Mouse (Mus musculus) C2C12 (cell line): Measurements from ENCODE around the gene Zbtb16. TPM values are rescaled to one million over a fixed set of nuclear protein-coding genes. Genes with fewer than 3 reads are reported as not detected.

ENCODE experiments used
- H3K27me3 ChIP-seq: one replicate; pipeline ENCODE4 v1.6.1; 2011; ENCODE audit not compliant: control insufficient read depth, insufficient read depth, insufficient read length
- H3K36me3 ChIP-seq: one replicate; pipeline ENCODE4 v1.6.1; 2011; ENCODE audit not compliant: control insufficient read depth, insufficient read depth
- H3K4me3 ChIP-seq: one replicate; pipeline ENCODE4 v1.5.1; 2011; ENCODE audit warnings: mild to moderate bottlenecking, control low read depth; ENCODE audit not compliant: poor library complexity, insufficient read depth, severe bottlenecking
- H3K79me2 ChIP-seq: one replicate; pipeline ENCODE4 v1.6.1; 2011; ENCODE audit not compliant: control insufficient read depth, insufficient read depth
- H3K79me3 ChIP-seq: one replicate; pipeline ENCODE4 v1.6.1; 2011; ENCODE audit warnings: low read depth, control low read depth
- H3ac ChIP-seq: one replicate; pipeline ENCODE3; 2011; ENCODE audit warnings: low read depth; ENCODE audit not compliant: control insufficient read depth, insufficient read length
- CEBPB ChIP-seq: IDR thresholded peaks from one replicate; pipeline ENCODE4 v1.6.1; 2011; ENCODE audit warnings: low read depth, mild to moderate bottlenecking, control low read depth, moderate library complexity
- CTCF ChIP-seq: IDR thresholded peaks from one replicate; pipeline ENCODE4 v1.5.1; 2011; ENCODE audit not compliant: control insufficient read depth, insufficient read depth, insufficient read length
- FOSL1 ChIP-seq: IDR thresholded peaks from one replicate; pipeline ENCODE4 v1.8.0; 2011; ENCODE audit warnings: mild to moderate bottlenecking, low read length; ENCODE audit not compliant: poor library complexity, insufficient read depth, severe bottlenecking
- MAX ChIP-seq: IDR thresholded peaks from one replicate; pipeline ENCODE4 v1.6.1; 2011; ENCODE audit warnings: mild to moderate bottlenecking, control low read depth
- MYOD1 ChIP-seq: IDR thresholded peaks from one replicate; pipeline ENCODE4 v1.6.1; 2011; ENCODE audit warnings: low read depth; ENCODE audit not compliant: control insufficient read depth, insufficient read length
- MYOG ChIP-seq: IDR thresholded peaks from one replicate; pipeline ENCODE4 v1.6.1; 2011; ENCODE audit not compliant: control insufficient read depth, insufficient read length; ENCODE audit errors: extremely low read depth
- USF1 ChIP-seq: IDR thresholded peaks from one replicate; pipeline ENCODE4 v1.6.1; 2011; ENCODE audit warnings: low read depth, mild to moderate bottlenecking, control low read depth, moderate library complexity
- polyA plus RNA-seq: library from polyadenylated mRNA; unstranded; fragments of >200 nt; fragmentation: generic; extraction: Trizol; gene quantifications from one replicate; pipeline ENCODE4 v1.2.1, GENCODE M21; 2012; ENCODE audit warnings: missing spikeins

Zbtb16 gene
- polyA plus RNA-seq, 1 experiment, result not detected

DNA sequence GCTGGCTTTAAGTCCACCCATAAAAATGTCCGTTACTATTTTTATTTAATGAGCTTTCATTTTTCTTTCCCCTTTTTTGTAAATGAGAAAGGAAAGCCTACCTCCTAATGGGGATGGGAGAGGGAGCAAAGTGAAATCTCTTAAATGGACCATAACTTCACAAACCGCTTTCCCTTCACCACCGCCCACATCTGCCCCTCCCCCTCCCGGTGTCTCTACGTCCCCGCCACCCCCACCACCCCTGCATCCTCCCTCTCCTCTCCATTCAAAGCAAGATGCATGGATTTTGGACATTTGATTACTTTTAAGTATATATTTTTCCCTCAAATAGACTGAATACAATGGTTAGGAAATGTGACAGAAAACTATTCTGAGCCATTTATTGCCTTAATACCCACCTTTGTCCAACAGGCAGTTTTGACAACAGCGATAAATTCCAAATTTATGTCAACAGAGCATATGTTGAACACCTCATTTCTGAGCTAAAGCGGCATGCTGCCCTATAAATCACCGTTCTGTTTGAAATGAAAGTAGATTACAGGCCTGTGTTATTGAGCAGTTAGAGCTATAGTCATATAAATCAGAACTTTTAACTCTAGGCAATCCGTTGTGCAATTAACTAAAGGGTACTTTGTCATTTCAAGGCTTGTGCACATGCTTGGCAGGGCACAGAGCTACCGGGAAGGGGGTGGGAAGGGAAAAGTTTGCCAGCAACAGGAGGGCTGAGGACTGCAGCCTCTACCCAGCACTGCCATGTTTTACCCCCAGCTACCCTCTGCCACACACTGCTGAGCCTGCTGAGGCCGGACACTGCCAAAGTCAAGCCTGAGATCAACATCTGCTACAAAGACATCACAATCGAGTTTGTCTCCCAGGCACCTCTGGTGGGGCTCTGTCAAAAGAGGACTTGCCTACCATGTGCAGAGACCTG is 78.1 kb downstream of the Zbtb16 start:
- Histone ChIP-seq H3K79me3 (no peaks in the 10 kb centered on the region), H3K36me3 (no peaks in the 10 kb centered on the region), H3ac (no peak overlapping the region), H3K79me2 (no peaks in the 10 kb centered on the region), H3K27me3 (peaks cover 4% of the 10 kb centered on the region), H3K4me3 (no peak overlapping the region)
- TF ChIP-seq CTCF (no peak), MYOG (no peak), FOSL1 (no peak), USF1 (no peak), MYOD1 (no peak), CEBPB (no peak), MAX (no peak)

GRCm38 (mm10) chr9:48756261-48756812 is 79.7 kb downstream of the Zbtb16 start:
- no peaks in the 10 kb centered on the region for H3K36me3 ChIP-seq
- no peak overlapping the region for H3K4me3 ChIP-seq
- no peaks in the 10 kb centered on the region for H3K79me2 ChIP-seq
- H3ac ChIP-seq, result no peak overlapping the region
- TF ChIP-seq MAX, result no peak
- peaks cover 4% of the 10 kb centered on the region for H3K27me3 ChIP-seq
- H3K79me3 ChIP-seq, result no peaks in the 10 kb centered on the region

DNA sequence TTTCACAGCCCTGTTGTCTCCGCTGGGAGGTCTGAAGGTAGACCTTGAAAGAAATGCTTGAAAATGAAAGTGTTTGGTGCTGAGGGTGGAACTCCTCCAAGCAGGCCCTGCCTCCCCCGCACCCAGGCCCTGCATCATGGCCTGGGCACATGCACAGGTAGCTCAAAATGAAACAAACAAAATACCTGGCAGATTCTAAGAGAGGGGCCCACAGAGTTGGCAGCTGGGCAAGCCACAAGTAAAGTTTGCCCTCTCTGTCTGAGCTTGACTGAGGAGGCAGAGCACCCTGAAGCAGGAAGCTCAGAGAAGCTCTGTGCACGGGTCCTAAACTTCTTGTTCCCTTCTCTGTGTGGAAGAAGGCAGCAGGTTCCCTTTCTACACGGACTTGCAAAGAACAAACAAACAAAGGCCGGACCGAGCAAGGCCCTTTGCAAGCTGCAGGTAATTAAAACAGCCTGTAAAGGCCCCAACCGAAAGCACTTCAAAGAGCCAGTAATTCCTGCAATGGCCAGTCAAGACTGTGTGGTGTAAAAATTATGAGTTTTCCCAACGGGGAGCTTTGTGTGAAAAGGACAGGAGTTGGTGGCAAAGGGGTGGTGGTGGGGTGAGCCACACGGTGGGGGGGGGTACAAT is 80.5 kb downstream of the Zbtb16 start:
- Histone ChIP-seq H3K36me3 (no peaks in the 10 kb centered on the region), H3K4me3 (no peak overlapping the region), H3K27me3 (peaks cover 4% of the 10 kb centered on the region), H3K79me2 (no peaks in the 10 kb centered on the region), H3ac (no peak overlapping the region), H3K79me3 (no peaks in the 10 kb centered on the region)
- TF ChIP-seq FOSL1, result no peak

DNA sequence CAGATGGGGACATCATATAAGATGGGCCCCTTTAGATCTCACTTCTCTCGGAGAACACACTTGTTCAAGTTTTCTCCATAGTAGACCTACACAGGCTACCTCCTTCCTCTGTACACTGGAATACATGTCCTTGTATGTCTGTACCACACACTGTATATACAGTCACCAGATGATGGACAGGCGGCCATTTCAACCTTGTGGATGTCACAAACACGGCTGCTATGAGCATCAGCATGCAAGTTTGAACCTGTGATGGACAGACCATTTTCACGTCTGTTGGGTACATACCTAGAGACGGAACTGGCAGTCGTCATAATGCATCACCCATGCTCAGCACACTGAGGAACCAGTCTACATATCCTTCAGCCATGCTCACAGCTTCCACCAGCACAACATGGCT is 81.6 kb downstream of the Zbtb16 start:
- H3K79me3 ChIP-seq, result no peaks in the 10 kb centered on the region
- no peak overlapping the region for H3K4me3 ChIP-seq
- no peak overlapping the region for H3ac ChIP-seq
- H3K79me2 ChIP-seq, result no peaks in the 10 kb centered on the region
- TF ChIP-seq MYOD1 (no peak), FOSL1 (no peak), CEBPB (no peak), MYOG (no peak), CTCF (no peak)
- H3K36me3 ChIP-seq, result no peaks in the 10 kb centered on the region
- peaks cover 4% of the 10 kb centered on the region for H3K27me3 ChIP-seq

GRCm38 (mm10) chr9:48753881-48754280 is 82.1 kb downstream of the Zbtb16 start:
- no peaks in the 10 kb centered on the region for H3K36me3 ChIP-seq
- no peak overlapping the region for H3ac ChIP-seq
- no peak for TF ChIP-seq USF1
- no peak for TF ChIP-seq FOSL1
- TF ChIP-seq MYOG, result no peak
- no peak for TF ChIP-seq CTCF
- no peak for TF ChIP-seq MYOD1
- TF ChIP-seq MAX, result no peak
- no peak for TF ChIP-seq CEBPB
- no peaks in the 10 kb centered on the region for H3K79me2 ChIP-seq
- no peak overlapping the region for H3K4me3 ChIP-seq
- no peaks in the 10 kb centered on the region for H3K79me3 ChIP-seq
- H3K27me3 ChIP-seq, result peaks cover 4% of the 10 kb centered on the region

DNA sequence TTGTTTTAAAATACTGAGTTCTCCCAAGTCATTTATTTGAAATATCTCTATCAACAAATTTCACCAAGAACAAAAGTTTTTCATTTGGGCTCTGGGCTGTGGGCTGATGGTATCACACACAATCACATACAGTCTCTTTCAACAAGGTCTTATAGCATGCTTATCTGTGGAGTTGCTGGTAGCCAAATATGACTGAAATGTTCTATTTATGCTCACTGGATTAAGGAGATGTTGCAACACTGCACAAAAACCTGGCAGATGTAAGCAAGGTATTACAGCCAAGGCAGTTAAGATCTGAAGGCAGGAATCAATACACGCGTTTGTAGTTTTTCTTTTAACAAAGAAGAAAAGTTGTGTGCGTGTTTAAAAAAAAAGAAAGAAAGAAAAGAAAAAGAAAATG is 84.1 kb downstream of the Zbtb16 start:
- Histone ChIP-seq H3ac (no peak overlapping the region), H3K4me3 (no peak overlapping the region), H3K79me2 (no peaks in the 10 kb centered on the region), H3K36me3 (no peaks in the 10 kb centered on the region), H3K27me3 (peaks cover 4% of the 10 kb centered on the region), H3K79me3 (no peaks in the 10 kb centered on the region)
- TF ChIP-seq MAX, result no peak
- TF ChIP-seq USF1, result no peak
- no peak for TF ChIP-seq MYOG
- TF ChIP-seq CEBPB, result no peak
- TF ChIP-seq CTCF, result no peak
- no peak for TF ChIP-seq MYOD1
